ENCODE assay signal across 8 mouse cellular contexts in genomic region chr19:47864721-47865120, GRCm38 (mm10). TPM values are rescaled to one million over a fixed set of nuclear protein-coding genes. Genes with fewer than 3 reads are reported as not detected.
DNase-seq lines count a peak whose midpoint lies in the region; ATAC-seq lines count a peak whose summit lies in the region.

No protein-coding gene starts in this region.

- ATAC-seq in heart, embryonic 16.5 days (replicated peaks; ENCODE audit: extremely low read depth, insufficient read depth, low FRiP score), result no peak
- ATAC-seq in embryonic facial prominence, embryonic 12.5 days (ENCODE audit: insufficient number of reproducible peaks, insufficient read depth, low FRiP score, low TSS enrichment), result no peak
- no peak for ATAC-seq in hindbrain, embryonic 15.5 days (ENCODE audit: low FRiP score, low read depth)
- no peak for ATAC-seq in midbrain, embryonic 11.5 days (ENCODE audit: low FRiP score)

- peaks cover 22% of the 10 kb centered on the region for H3K36me3 ChIP-seq in heart, embryonic 16.5 days (ENCODE audit: control insufficient read depth, insufficient read depth)
- H3K36me3 ChIP-seq in embryonic facial prominence, embryonic 12.5 days, result peaks cover 22% of the 10 kb centered on the region
- peaks cover 12% of the 10 kb centered on the region; the same call in 1 of the 2 replicates for H3K36me3 ChIP-seq in hindbrain, embryonic 15.5 days
- H3K36me3 ChIP-seq in midbrain, embryonic 11.5 days (ENCODE audit: control insufficient read depth, insufficient read depth, low read length), result no peaks in the 10 kb centered on the region

- H3K4me3 ChIP-seq in heart, embryonic 16.5 days (ENCODE audit: low read length), result peak overlapping the region; percentile 63
- H3K4me3 ChIP-seq in embryonic facial prominence, embryonic 12.5 days, result peak overlapping the region; percentile 59
- H3K4me3 ChIP-seq in hindbrain, embryonic 15.5 days, result peak overlapping the region; percentile 74
- H3K4me3 ChIP-seq in midbrain, embryonic 11.5 days (ENCODE audit: low read depth, low read length), result peak overlapping the region; percentile 69

- peak overlapping the region; percentile 75 for H3K9ac ChIP-seq in heart, embryonic 16.5 days (ENCODE audit: low read length)
- peak overlapping the region; percentile 73; the same call in 1 of the 2 replicates for H3K9ac ChIP-seq in embryonic facial prominence, embryonic 12.5 days
- peak overlapping the region; percentile 86; the same call in 1 of the 2 replicates for H3K9ac ChIP-seq in hindbrain, embryonic 15.5 days
- peak overlapping the region; percentile 94 for H3K9ac ChIP-seq in midbrain, embryonic 11.5 days (ENCODE audit: low read length)

- no peak for DNase-seq in heart, adult 18-20 months
- DNase-seq in midbrain, embryonic 11.5 days (ENCODE audit: low spot score, missing footprints), result peak; percentile 31
- no peak for DNase-seq in cerebellum, postnatal 25 days
- DNase-seq in thymus, postnatal 25 days, result no peak
- no peak for DNase-seq in layer of hippocampus, adult 9-10 months (ENCODE audit: low spot score)

- H3K4me1 ChIP-seq in heart, embryonic 16.5 days (ENCODE audit: control insufficient read depth, insufficient read depth, low read length), result peaks cover 2% of the 10 kb centered on the region; the same call in 1 of the 2 replicates
- H3K4me1 ChIP-seq in embryonic facial prominence, embryonic 12.5 days, result peaks cover 14% of the 10 kb centered on the region; the same call in 1 of the 2 replicates
- H3K4me1 ChIP-seq in hindbrain, embryonic 15.5 days (replicated peaks), result peaks cover 11% of the 10 kb centered on the region
- H3K4me1 ChIP-seq in midbrain, embryonic 11.5 days (ENCODE audit: control insufficient read depth, insufficient read depth, low read length), result peaks cover 3% of the 10 kb centered on the region

- no peaks in the 10 kb centered on the region; the same call in 1 of the 2 replicates for H3K27me3 ChIP-seq in heart, embryonic 16.5 days (ENCODE audit: control insufficient read depth, insufficient read depth, low read length)
- H3K27me3 ChIP-seq in embryonic facial prominence, embryonic 12.5 days, result no peaks in the 10 kb centered on the region
- no peaks in the 10 kb centered on the region for H3K27me3 ChIP-seq in hindbrain, embryonic 15.5 days
- no peaks in the 10 kb centered on the region for H3K27me3 ChIP-seq in midbrain, embryonic 11.5 days (ENCODE audit: control insufficient read depth, insufficient read depth, low read length)

- peak overlapping the region; percentile 85 for H3K4me2 ChIP-seq in heart, embryonic 16.5 days (ENCODE audit: low read depth, low read length)
- peak overlapping the region; percentile 64 for H3K4me2 ChIP-seq in embryonic facial prominence, embryonic 12.5 days (replicated peaks)
- H3K4me2 ChIP-seq in hindbrain, embryonic 15.5 days, result peak overlapping the region; percentile 83
- peak overlapping the region; percentile 84 for H3K4me2 ChIP-seq in midbrain, embryonic 11.5 days

- 84% methylated on average over 7 of the region's 7 CpGs for WGBS in heart, embryonic 16.5 days
- 85% methylated on average over 7 of the region's 7 CpGs for WGBS in embryonic facial prominence, embryonic 12.5 days
- 87% methylated on average over 7 of the region's 7 CpGs for WGBS in hindbrain, embryonic 15.5 days
- WGBS in midbrain, embryonic 11.5 days, result 83% methylated on average over 7 of the region's 7 CpGs

- no peaks in the 10 kb centered on the region for H3K9me3 ChIP-seq in heart, embryonic 16.5 days (replicated peaks; ENCODE audit: control insufficient read depth, low read length)
- H3K9me3 ChIP-seq in embryonic facial prominence, embryonic 12.5 days, result no peaks in the 10 kb centered on the region
- no peaks in the 10 kb centered on the region for H3K9me3 ChIP-seq in hindbrain, embryonic 15.5 days
- H3K9me3 ChIP-seq in midbrain, embryonic 11.5 days (ENCODE audit: control insufficient read depth, low read length), result no peaks in the 10 kb centered on the region

- H3K27ac ChIP-seq in heart, embryonic 16.5 days (ENCODE audit: low read length), result no peak overlapping the region
- no peak overlapping the region for H3K27ac ChIP-seq in embryonic facial prominence, embryonic 12.5 days
- H3K27ac ChIP-seq in hindbrain, embryonic 15.5 days (replicated peaks), result peak overlapping the region; percentile 94; the same call in 1 of the 2 replicates
- no peak overlapping the region for H3K27ac ChIP-seq in midbrain, embryonic 11.5 days (ENCODE audit: low read depth, low read length)

RNA-seq across cellular contexts. Expression of gene Gsto2, which starts 0.6 kb away (rescaled TPM):
- 0.77 and 1.1 TPM in 2 replicates for polyA plus RNA-seq in heart, embryonic 16.5 days (2015; fragmentation: Nextera tagmentation; extraction: Ambion mirVana)
- 1 to 10 TPM; 2.0 to 2.6 TPM for total RNA-seq in heart, adult 18-20 months (2021)
- polyA plus RNA-seq in embryonic facial prominence, embryonic 12.5 days (2016; fragmentation: Nextera tagmentation; extraction: Ambion mirVana), result 1.6 and 2.2 TPM in 2 replicates
- polyA plus RNA-seq in hindbrain, embryonic 15.5 days (2015; fragmentation: Nextera tagmentation; extraction: Ambion mirVana), result 1.2 TPM in 2 replicates
- 1.4 and 1.8 TPM in 2 replicates for polyA plus RNA-seq in midbrain, embryonic 11.5 days (2014; fragmentation: Nextera tagmentation; extraction: Ambion mirVana)

RNA-seq across cellular contexts. Expression of gene Gsto1, which starts 10.0 kb away (rescaled TPM):
- 115 and 121 TPM in 2 replicates for polyA plus RNA-seq in heart, embryonic 16.5 days (2015; fragmentation: Nextera tagmentation; extraction: Ambion mirVana)
- total RNA-seq in heart, adult 18-20 months (2021), result 100 to 1,000 TPM; 207 to 211 TPM
- 156 and 158 TPM in 2 replicates for polyA plus RNA-seq in embryonic facial prominence, embryonic 12.5 days (2016; fragmentation: Nextera tagmentation; extraction: Ambion mirVana)
- 130 and 138 TPM in 2 replicates for polyA plus RNA-seq in hindbrain, embryonic 15.5 days (2015; fragmentation: Nextera tagmentation; extraction: Ambion mirVana)
- 78.9 and 81.1 TPM in 2 replicates for polyA plus RNA-seq in midbrain, embryonic 11.5 days (2014; fragmentation: Nextera tagmentation; extraction: Ambion mirVana)

RNA-seq across cellular contexts. Expression of gene Cfap43, which starts 54.4 kb away (rescaled TPM):
- 0.38 and 0.42 TPM in 2 replicates for polyA plus RNA-seq in heart, embryonic 16.5 days (2015; fragmentation: Nextera tagmentation; extraction: Ambion mirVana)
- 1 to 10 TPM in 1 of 2 experiments, not detected in 1; 1.1 TPM for total RNA-seq in heart, adult 18-20 months (2021)
- polyA plus RNA-seq in embryonic facial prominence, embryonic 12.5 days (2016; fragmentation: Nextera tagmentation; extraction: Ambion mirVana), result 0.19 and 0.29 TPM in 2 replicates
- 1.5 and 2.3 TPM in 2 replicates for polyA plus RNA-seq in hindbrain, embryonic 15.5 days (2015; fragmentation: Nextera tagmentation; extraction: Ambion mirVana)
- polyA plus RNA-seq in midbrain, embryonic 11.5 days (2014; fragmentation: Nextera tagmentation; extraction: Ambion mirVana), result 0.05 and 0.07 TPM in 2 replicates

RNA-seq across cellular contexts. Expression of gene Itprip, which starts 54.4 kb away (rescaled TPM):
- polyA plus RNA-seq in heart, embryonic 16.5 days (2015; fragmentation: Nextera tagmentation; extraction: Ambion mirVana), result 18.4 and 23.3 TPM in 2 replicates
- 1 to 10 TPM; 8.9 to 9.2 TPM for total RNA-seq in heart, adult 18-20 months (2021)
- polyA plus RNA-seq in embryonic facial prominence, embryonic 12.5 days (2016; fragmentation: Nextera tagmentation; extraction: Ambion mirVana), result 18.5 and 20.0 TPM in 2 replicates
- polyA plus RNA-seq in hindbrain, embryonic 15.5 days (2015; fragmentation: Nextera tagmentation; extraction: Ambion mirVana), result 5.9 and 6.3 TPM in 2 replicates
- 11.8 and 13.2 TPM in 2 replicates for polyA plus RNA-seq in midbrain, embryonic 11.5 days (2014; fragmentation: Nextera tagmentation; extraction: Ambion mirVana)
